Mouse (Mus musculus) skeletal muscle tissue, adult 2 months (tissue): ENCODE measurements around the gene Ccdc15.

Experiments used
- DNase-seq: peaks from one replicate; pipeline ENCODE4 v3.0.0-alpha.2; 2012; ENCODE audit warnings: low read depth, low spot score

Gene Ccdc15

DNA sequence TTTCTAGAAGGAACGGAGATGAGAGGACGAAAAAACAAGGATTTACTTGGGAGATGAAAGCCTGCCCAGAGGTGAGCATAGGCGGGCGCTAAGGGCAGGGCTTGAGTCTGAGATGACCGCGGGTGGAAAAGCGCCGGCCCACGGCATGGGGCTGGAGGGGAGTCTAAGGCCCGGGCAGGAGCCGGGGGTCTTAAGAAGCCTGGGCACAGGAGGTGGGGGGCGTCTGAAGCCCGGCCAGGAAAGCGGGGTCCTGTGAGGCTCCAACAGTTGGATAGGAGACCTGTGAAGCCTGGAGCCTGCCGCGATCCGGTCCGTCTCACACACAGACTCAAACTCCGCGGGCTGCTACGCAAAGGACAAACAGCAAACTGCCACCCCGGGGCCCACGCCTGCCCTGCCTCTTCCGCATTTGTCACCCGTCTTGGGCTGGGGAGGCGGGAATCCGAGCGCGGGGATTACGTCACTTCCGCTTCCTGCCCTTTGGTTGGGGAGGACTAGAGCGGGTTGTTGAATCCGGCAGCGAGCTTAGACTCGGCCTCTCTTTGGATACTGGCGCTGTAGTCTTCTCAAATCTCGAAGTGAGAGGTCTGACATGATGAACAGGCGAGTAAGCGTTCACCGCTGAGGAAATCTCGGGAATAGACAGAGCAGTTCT, at the start of gene Ccdc15:
Gene Ccdc15, minus strand, starts transcription at position 445 of the 655 bp plus-strand sequence.
- peak; percentile 93 for DNase-seq

GRCm38 (mm10) chr9:37393482-37394131, 45.4 kb upstream of the Ccdc15 start:
- DNase-seq = no peak

DNA sequence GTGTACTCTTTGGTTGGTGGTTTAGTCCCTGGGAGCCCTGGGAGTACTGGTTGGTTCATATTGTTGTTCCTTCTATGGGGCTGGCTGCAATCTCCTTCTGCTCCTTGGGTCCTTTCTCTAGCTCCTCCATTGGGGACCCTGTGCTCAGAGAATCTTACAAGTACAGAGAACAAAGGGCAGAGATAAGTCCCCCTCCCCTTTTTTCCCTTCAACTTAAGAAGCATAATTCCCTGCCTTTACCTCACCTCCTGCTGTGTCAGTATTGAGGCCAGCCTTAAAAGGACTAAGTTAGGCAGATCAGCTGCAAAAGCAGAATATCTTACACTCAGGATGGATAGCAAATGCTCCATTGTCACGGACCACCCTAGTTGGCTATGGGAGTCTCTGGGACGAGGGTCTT, 43.8 kb upstream of the Ccdc15 start:
- DNase-seq = no peak

GRCm38 (mm10) chr9:37390891-37391290, 42.7 kb upstream of the Ccdc15 start:
- no peak for DNase-seq

DNA sequence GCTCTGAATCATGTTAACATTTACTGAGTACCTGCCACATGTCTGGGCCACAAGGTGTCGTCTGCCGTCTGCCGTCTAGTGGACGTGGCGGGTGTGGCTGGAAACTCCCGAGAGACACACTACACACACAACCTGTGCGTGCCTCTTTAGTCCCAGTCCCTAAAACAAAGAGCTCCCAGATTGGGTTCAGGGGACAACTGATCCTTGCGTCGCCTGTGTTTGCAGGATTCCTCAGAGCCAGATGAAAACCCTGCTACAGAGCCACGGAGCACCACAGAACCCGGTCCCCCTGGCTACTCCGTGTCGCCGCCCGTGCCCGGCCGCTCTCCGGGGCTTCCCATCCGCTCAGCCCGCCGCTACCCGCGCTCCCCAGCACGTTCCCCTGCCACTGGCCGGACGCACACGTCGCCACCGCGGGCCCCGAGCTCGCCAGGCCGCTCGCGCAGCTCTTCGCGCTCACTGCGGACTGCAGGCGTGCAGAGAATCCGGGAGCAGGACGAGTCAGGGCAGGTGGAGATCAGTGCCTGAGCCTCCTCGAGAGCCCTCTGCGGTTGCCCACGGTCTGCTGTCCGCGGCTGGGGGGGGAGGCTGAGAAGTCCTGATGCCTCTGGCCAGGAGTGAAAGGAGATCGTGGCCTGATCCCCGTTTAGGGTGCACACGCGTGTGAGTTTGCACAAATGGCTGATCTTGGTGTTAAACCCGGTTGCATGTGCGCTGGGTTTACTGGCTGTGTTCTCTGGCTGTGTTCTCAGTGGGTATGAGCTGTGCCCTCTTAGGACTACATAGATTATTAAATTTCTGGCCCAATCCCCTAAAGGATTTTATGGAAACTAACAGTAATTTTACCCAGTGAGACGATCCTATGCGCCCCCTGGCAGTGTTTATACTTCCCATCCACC, 36.3 kb upstream of the Ccdc15 start:
- DNase-seq = no peak

GRCm38 (mm10) chr9:37383161-37383560, 34.9 kb upstream of the Ccdc15 start:
- DNase-seq = no peak

DNA sequence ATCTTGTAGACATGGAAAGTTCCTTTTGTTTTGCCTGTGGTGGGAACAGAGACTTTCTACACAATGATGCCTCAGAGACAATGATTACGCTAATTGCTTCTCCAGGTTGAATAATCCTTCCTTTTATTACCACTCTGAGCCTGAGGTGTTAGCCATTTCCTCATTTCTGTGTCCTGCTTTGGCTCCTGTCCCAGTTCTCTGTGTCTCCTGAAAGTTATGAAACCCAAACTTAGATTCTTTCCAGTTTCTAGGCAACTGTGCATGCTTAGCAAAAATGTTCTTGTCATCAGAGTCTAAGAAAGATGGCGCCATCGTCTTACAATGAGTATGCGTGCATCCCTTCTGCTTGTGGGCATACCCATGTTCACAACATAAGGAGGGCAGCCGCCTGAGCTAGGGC, 27.5 kb upstream of the Ccdc15 start:
- DNase-seq = no peak

DNA sequence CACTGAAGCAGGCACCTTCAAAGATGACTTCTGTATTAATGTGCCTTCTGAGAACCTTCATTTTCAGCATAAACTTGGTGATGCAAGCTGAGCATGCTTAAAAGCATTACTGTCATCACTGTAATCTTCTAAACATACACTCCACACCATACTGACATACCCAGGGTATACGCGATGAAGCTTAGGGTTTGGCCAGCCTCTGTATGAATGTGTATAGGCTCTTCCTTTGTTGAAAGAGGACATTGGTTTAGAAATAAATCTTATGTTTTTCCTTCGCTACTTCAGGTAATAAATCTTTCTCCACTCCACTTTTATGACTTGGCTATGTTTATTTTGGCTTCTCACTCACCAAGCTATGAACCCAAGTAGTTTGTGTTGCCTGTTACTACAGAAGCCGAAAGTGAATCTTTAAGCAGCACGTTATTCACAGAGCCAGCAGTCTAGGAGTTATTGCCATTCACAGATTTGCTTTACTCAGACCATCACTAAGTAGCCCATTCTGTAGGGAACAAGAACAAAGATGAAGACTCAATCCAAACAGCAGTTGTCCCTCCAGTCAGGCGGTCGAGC, 23.1 kb upstream of the Ccdc15 start:
- DNase-seq = no peak

DNA sequence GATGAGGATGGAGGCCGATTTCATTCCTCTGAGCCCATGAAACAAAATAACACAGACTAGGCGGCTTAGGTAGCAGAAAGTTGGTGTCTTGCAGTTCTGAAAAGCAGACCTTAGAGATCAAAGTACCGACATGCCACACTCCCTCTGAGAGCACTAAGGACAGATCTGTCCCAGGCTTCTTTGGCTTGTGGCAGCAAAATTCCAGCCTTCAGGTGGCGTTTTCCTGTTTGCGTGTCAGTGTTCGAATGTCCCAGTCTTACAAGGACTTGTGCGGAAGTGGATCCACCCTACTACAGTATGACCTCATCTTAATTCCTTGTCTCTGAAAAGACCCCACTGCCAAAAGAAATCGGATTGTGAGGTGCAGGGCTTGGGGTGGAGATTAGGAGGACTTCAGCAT, 20.6 kb upstream of the Ccdc15 start:
- DNase-seq = no peak

- DNase-seq = no peak
Observed at GRCm38 (mm10) chr9:37368081-37368830, 20.0 kb upstream of the Ccdc15 start.

DNA sequence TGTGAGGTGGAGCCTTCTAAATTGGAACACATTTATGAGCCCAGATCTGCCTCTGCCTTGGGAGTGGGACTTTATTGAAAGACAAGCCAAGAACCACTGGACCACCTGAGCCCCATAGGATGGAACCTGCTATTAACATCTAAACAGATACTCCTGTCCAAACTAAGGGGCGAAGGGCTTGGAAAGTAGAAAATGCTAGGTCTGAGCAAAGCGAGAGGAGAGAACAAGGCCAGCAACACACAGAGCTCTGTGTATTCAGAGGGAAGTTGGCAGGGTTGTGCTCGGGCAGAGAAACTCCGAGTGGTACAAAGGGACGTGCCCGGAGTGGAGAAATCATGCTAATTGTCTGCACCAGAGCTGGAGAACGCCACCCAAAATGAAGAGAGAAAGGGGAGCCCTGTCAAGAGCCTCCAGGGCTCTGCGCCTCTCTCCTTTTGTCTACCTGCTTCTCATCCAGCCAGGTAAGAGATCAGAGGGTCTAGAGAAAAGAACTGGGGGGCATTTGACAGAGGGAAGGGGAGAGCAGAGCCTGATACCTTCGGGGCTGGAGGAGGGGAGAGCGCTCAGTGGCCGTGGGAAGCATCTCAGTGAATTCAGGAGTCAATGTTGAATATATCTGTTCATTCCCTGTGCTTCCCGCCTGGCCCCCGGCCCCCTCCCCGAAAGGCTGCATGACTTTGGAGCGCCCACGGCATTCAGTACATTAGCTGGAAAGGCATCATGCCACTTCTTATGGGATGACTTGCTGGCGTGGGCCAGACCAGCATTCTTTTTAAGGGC, 19.3 kb upstream of the Ccdc15 start, which contains the start of gene Hepacam:
Gene Hepacam, plus strand, starts transcription at position 51 of the 780 bp plus-strand sequence.
- no peak for DNase-seq

DNA sequence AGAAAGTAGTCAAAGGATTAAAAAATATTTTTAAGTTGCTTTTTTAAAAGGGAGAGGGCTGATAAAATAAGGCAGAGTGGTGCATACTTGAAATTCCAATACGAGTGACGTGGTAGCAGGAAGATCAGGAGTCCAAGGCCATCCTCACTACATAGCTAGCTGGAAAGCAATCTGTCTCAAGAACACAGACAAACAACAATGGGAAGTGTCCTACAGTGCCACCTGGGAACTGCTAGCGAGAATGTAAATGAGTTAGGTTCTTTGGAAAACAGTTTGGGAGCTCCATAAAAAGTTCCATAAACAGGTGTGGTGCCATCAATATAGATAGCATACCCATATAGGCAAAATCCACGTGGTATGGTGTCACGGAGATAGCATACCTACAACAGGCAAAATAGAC, 17.5 kb upstream of the Ccdc15 start:
- DNase-seq = no peak

DNA sequence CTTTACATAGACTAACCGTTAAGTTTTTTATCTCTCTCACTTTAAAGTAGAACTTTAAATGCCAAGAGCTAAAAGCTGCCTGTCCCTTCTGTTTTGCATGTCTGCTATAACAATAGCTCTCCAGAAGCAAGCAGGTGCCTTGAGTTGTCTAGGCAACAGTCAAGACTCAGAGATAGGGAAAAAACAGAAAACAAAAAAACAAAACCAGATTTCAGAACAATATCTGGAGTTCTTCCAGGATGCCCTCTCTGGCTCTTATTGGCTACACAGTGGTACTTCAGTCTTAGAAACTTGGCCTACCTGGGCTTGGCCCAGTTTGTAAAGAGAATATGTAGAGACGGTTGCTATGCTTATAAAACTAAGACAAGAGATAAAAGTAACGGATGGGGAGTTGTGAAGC, 16.2 kb upstream of the Ccdc15 start:
- DNase-seq = no peak

- no peak for DNase-seq
Observed at GRCm38 (mm10) chr9:37363551-37363950, 15.3 kb upstream of the Ccdc15 start.

- no peak for DNase-seq
Observed at GRCm38 (mm10) chr9:37362881-37363280, 14.6 kb upstream of the Ccdc15 start.

DNA sequence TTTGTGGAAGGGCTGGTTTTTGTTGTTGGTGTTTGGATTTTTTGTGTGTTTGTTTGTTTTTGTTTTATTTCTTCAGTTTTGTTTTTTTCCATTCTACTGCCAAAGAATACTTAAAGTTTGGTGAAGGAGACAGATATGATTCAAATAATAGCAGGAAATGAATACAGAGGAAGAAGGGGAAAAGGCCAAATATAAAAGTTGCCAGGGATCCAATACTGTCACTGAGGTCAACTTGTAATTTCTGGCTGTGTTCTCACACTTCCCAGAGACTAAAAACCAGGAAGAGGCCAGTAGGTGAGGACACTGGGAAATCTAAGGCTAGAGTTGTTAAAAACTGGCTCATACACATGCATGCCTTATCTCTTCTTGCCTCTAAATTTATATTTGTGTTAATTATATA, 13.9 kb upstream of the Ccdc15 start:
- DNase-seq = no peak

DNA sequence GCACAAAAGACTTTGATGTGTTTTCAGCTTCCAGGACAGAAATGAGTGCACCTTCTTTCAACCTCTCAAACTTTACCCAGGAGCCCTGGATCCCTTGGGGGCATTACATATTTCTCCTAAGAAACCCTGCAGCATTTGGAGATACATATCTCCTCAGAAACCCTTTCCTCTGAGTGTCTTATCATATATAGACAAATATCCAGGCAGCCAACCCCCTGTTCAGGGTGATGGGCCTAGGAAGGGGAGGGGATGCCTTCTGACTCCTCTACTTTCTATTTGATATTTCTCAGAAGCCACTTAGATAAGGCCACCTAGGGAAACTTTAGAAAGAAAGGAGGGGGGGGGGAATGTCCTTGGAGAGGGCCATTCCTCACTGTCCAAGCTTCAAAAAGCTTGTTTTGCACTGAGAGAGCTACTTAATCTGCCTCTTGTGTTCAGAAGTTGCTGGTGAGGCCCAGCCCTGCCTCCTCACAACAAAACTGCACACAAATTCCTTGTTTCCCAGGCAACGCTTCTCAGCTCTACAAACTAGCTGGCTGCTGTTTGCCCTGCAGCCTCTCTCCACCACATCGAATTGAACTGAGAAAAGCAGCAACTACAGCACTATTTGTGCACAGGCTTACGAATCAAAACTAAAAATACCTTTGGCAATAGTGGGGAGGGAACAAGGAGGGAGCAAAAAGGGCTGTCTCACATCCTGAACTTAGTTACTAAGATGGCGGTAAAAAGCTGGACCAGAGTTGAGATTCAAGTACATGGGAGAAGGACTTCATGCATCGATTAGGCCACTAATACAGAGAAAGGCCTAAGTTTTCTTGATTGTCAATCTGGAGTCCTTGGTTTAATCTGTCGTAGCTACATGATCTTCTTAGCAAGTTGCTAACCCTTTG, 11.3 kb upstream of the Ccdc15 start:
- no peak for DNase-seq

GRCm38 (mm10) chr9:37358713-37359330, 10.6 kb upstream of the Ccdc15 start:
- no peak for DNase-seq

DNA sequence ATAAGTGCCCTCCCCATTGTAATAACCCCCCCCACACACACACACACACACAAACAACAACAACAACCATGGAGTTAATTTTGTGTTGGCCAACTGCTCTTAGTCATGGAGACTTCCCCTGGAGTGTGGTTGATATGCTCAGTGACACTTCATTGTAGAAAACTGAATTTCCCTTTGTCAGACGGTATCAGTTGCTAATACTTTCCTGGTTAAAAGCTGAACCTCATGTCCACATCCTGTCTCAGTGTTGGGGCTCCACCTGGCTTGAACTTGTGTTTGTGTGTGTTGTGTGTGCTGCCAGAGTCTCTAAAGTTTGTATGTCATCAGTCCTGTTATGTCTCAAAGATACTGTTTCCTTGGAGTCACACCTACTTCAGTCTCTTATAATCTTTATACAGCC, 6.3 kb upstream of the Ccdc15 start:
- no peak for DNase-seq
